15 mouse cellular contexts compared by ENCODE assay signal in genomic region chr5:32070781-32071180, GRCm38 (mm10).
DNase-seq lines count a peak whose midpoint lies in the region; ATAC-seq and TF ChIP-seq lines count a peak whose summit lies in the region.
"Had no signal": no experiment of that assay in that cellular context is flagged by ENCODE, and none has a peak within 500 bp of the region (broad histone marks: within the 10 kb centered on the region; RNA-seq: fewer than 3 reads in every experiment).

No protein-coding gene starts in this region.

- peak; percentile 7 for DNase-seq in kidney, postnatal 10 days
- no peak for DNase-seq in kidney, adult 2 months
- DNase-seq in brain, adult 2 months (ENCODE audit: low read depth, low spot score), result peak; percentile 66
- peak; percentile 40 for DNase-seq in right cerebral cortex, postnatal 25 days
- DNase-seq in left cerebral cortex, postnatal 14 days (ENCODE audit: low spot score in 2 of 2), result no peak
- DNase-seq: cerebellum, postnatal 14 days; embryo, embryonic 11 days; heart, postnatal 10 days had no signal

- no peak overlapping the region for H3K4me2 ChIP-seq in embryonic facial prominence, embryonic 13.5 days
- H3K4me2 ChIP-seq: forebrain, embryonic 13.5 days; hindbrain, embryonic 12.5 days; intestine, embryonic 15.5 days; limb, embryonic 13.5 days had no signal

- H3K27me3 ChIP-seq in kidney, adult 2 months (replicated peaks; ENCODE audit: control insufficient read depth, insufficient read depth, low read length), result no peaks in the 10 kb centered on the region
- no peaks in the 10 kb centered on the region for H3K27me3 ChIP-seq in embryonic facial prominence, embryonic 13.5 days
- H3K27me3 ChIP-seq: forebrain, embryonic 13.5 days; hindbrain, embryonic 12.5 days; intestine, embryonic 15.5 days; limb, embryonic 13.5 days had no signal

- WGBS in kidney, adult 2 months, result 94% methylated on average over 3 of the region's 3 CpGs
- WGBS in embryonic facial prominence, embryonic 13.5 days, result 86% methylated on average over 3 of the region's 3 CpGs

- TF ChIP-seq POLR2A in kidney, adult 2 months (IDR thresholded peaks at IDR 0.05; ENCODE audit: low read depth, low read length), result no peak

- intact Hi-C loops in left cerebral cortex, postnatal 14 days (cut with DNase I), result no loop called here

- ATAC-seq in embryonic facial prominence, embryonic 13.5 days (ENCODE audit: insufficient number of reproducible peaks, insufficient read depth, low FRiP score, low TSS enrichment, low read depth), result no peak
- no peak for ATAC-seq in activated CD4-positive, CD25-positive, alpha-beta regulatory T cell, adult 4 months
- ATAC-seq: forebrain, embryonic 13.5 days; intestine, embryonic 15.5 days; midbrain, embryonic 16.5 days had no signal

- H3K36me3 ChIP-seq in kidney, adult 2 months (ENCODE audit: control insufficient read depth, insufficient read depth, low read length), result no peaks in the 10 kb centered on the region
- H3K36me3 ChIP-seq in embryonic facial prominence, embryonic 13.5 days, result no peaks in the 10 kb centered on the region
- H3K36me3 ChIP-seq: hindbrain, embryonic 12.5 days; intestine, embryonic 15.5 days; limb, embryonic 13.5 days had no signal

- H3K9me3 ChIP-seq in embryonic facial prominence, embryonic 13.5 days, result no peaks in the 10 kb centered on the region
- H3K9me3 ChIP-seq: forebrain, embryonic 13.5 days; hindbrain, embryonic 12.5 days; intestine, embryonic 15.5 days; limb, embryonic 13.5 days had no signal

- no peak overlapping the region for H3K9ac ChIP-seq in embryonic facial prominence, embryonic 13.5 days
- H3K9ac ChIP-seq: forebrain, embryonic 13.5 days; hindbrain, embryonic 12.5 days; intestine, embryonic 15.5 days; limb, embryonic 13.5 days had no signal

- TF ChIP-seq CTCF in kidney, adult 2 months (conservative IDR thresholded peaks at IDR 0.05; ENCODE audit: insufficient read depth, insufficient read length, low read depth, low read length), result no peak

- H3K4me3 ChIP-seq in kidney, adult 2 months (ENCODE audit: insufficient read depth, low read depth, low read length), result no peak overlapping the region
- H3K4me3 ChIP-seq in embryonic facial prominence, embryonic 13.5 days, result no peak overlapping the region
- H3K4me3 ChIP-seq: forebrain, embryonic 13.5 days; hindbrain, embryonic 12.5 days; intestine, embryonic 15.5 days; limb, embryonic 13.5 days had no signal

- no peaks in the 10 kb centered on the region for H3K4me1 ChIP-seq in kidney, adult 2 months (ENCODE audit: control insufficient read depth, insufficient read depth, low read length)
- H3K4me1 ChIP-seq in embryonic facial prominence, embryonic 13.5 days, result peaks cover 35% of the 10 kb centered on the region
- H3K4me1 ChIP-seq: forebrain, embryonic 13.5 days; hindbrain, embryonic 12.5 days had no signal

- no peak overlapping the region for H3K27ac ChIP-seq in kidney, adult 2 months (ENCODE audit: insufficient read depth, low read depth, low read length)
- 0 out of 2 replicates have a peak overlapping the region, but pooled peaks have one; percentile 33 for H3K27ac ChIP-seq in embryonic facial prominence, embryonic 13.5 days
- H3K27ac ChIP-seq: forebrain, embryonic 13.5 days; hindbrain, embryonic 12.5 days; intestine, embryonic 15.5 days had no signal

Comparison
In these comparisons a context has a peak if more than half of its experiments do, and no peak if none do; other contexts are left out.
1. DNase-seq: peak in kidney, postnatal 10 days (single experiment), brain, adult 2 months (single experiment) and right cerebral cortex, postnatal 25 days (single experiment); none in kidney, adult 2 months (single experiment) and left cerebral cortex, postnatal 14 days (0 of 2).